Mouse (Mus musculus): ENCODE results near the gene Hoxd4. TPM values are rescaled to one million over a fixed set of nuclear protein-coding genes. Genes with fewer than 3 reads are reported as not detected.

Hoxd4 gene
- polyA plus RNA-seq, 1 experiment from 2014 or later: 0.82 TPM

DNA sequence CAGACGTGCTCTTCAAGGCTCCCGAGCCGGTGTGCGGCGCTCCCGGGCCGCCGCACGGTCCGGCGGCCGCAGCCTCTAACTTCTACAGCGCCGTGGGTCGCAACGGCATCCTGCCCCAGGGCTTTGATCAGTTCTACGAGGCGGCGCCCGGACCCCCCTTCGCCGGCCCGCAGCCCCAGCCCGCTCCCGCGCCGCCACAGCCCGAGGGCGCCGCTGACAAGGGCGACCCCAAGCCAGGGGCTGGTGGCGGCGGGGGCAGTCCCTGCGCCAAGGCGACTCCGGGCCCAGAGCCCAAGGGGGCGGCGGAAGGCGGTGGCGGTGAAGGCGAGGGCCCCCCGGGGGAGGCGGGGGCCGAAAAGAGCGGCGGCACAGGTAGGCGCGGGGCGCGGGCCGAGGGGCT lies 28.9 kb upstream of the Hoxd4 start:
- DNase-seq (ENCODE audit: low spot score) (no peak), ATAC-seq (ENCODE audit: low read depth) (no peak)
- no peaks in the 10 kb centered on the region for H3K36me3 ChIP-seq (ENCODE audit: control insufficient read depth, insufficient read depth, low read length)
- peak overlapping the region; percentile 46 for H3K4me2 ChIP-seq (ENCODE audit: low read depth, low read length)
- peaks cover 99% of the 10 kb centered on the region for H3K27me3 ChIP-seq (replicated peaks; ENCODE audit: control insufficient read depth, insufficient read depth, low read length)
- peak overlapping the region; percentile 28 for H3K4me3 ChIP-seq (ENCODE audit: low read depth, low read length)
- no peaks in the 10 kb centered on the region for H3K9me3 ChIP-seq (ENCODE audit: control insufficient read depth, low read length)
- 1% methylated on average over 25 of the region's 51 CpGs for WGBS
- no peak overlapping the region for H3K9ac ChIP-seq (ENCODE audit: low read depth, low read length)
- 0 out of 2 replicates have a peak, but pooled peaks cover 4% of the 10 kb centered on the region for H3K4me1 ChIP-seq (ENCODE audit: control insufficient read depth, insufficient read depth, low read length)
- H3K27ac ChIP-seq (replicated peaks; ENCODE audit: low read depth, low read length): no peak overlapping the region

DNA sequence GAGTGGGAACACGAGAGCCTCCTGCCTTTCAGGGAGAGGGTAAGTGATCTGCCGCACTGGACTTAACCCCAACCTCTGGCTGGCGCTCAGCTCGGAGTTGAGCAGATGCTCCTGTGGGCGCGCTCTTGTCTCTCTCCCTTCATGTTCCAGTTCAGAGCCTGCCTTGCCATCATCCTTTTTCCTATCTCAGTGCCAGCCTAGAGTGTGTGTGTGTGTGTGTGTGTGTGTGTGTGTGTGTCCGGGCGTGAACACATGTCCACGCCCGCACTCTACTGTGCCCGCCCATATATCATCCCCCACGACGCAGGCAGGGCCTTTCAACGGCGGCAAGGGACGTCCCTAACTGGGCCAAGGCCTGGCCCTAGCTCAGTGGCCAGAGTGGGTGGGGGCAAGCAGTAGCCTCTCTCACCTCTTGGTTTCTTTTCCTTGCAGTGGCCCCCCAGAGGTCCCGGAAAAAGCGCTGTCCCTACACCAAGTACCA lies 28.2 kb upstream of the Hoxd4 start:
- ATAC-seq (ENCODE audit: low read depth): no peak
- Histone ChIP-seq H3K27me3 (replicated peaks; ENCODE audit: control insufficient read depth, insufficient read depth, low read length) (peaks cover 99% of the 10 kb centered on the region), H3K27ac (replicated peaks; ENCODE audit: low read depth, low read length) (no peak overlapping the region), H3K9ac (ENCODE audit: low read depth, low read length) (no peak overlapping the region), H3K4me1 (ENCODE audit: control insufficient read depth, insufficient read depth, low read length) (0 out of 2 replicates have a peak, but pooled peaks cover 4% of the 10 kb centered on the region), H3K4me2 (ENCODE audit: low read depth, low read length) (no peak overlapping the region), H3K4me3 (ENCODE audit: low read depth, low read length) (no peak overlapping the region), H3K36me3 (ENCODE audit: control insufficient read depth, insufficient read depth, low read length) (no peaks in the 10 kb centered on the region), H3K9me3 (ENCODE audit: control insufficient read depth, low read length) (no peaks in the 10 kb centered on the region)
- 2% methylated on average over 18 of the region's 18 CpGs for WGBS
- no peak for DNase-seq (ENCODE audit: low spot score)

DNA sequence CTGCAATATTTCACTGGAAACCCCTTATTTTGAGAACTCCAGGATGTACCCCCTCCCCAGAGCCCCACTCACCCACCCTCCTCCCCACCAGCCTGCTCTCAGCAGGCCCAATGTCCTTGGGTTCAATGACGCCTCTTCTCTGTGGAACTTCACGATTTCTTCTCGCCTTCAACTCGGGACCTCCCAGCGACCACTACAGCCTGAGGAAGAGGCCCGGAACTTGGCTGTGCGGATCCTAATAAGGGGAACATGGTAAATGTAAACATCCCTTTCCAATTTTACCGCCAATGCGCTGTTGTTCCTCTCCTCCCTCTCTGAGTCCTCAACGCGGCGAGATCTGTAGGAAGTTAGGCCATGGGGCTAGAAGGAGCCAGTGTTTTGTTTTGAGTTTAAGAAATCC lies 27.6 kb upstream of the Hoxd4 start:
- peaks cover 99% of the 10 kb centered on the region for H3K27me3 ChIP-seq (replicated peaks; ENCODE audit: control insufficient read depth, insufficient read depth, low read length)
- ATAC-seq (ENCODE audit: low read depth): no peak
- WGBS: 1% methylated on average over 12 of the region's 12 CpGs

DNA sequence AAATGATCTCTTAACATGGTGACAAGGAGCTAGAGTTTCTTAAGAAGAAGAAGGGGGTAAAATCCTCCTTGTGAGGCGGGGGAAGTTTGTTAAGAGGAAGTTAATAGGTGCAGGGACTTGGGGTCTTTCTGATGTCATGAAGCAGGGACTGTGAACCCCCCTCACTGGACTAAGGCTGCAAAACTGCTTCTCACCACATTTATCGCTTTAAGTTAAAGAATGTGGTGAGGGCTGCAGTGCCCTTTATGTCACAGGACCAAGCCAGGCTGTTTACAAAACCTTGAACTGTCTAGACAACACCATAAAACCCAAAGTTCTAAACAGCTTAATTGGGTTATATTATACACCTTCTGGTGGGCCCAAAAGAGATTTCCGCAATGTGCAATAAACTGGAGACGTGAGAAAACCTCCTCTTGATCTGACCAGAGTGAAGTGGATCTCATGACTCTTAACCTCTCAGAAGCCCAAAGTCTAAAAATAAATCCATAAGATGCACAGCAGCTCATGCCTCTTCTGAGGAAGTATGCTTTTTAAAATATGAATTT lies 26.6 kb upstream of the Hoxd4 start:
- Histone ChIP-seq H3K27me3 (replicated peaks; ENCODE audit: control insufficient read depth, insufficient read depth, low read length) (peaks cover 99% of the 10 kb centered on the region), H3K4me1 (ENCODE audit: control insufficient read depth, insufficient read depth, low read length) (0 out of 2 replicates have a peak, but pooled peaks cover 4% of the 10 kb centered on the region), H3K36me3 (ENCODE audit: control insufficient read depth, insufficient read depth, low read length) (no peaks in the 10 kb centered on the region), H3K4me2 (ENCODE audit: low read depth, low read length) (no peak overlapping the region), H3K4me3 (ENCODE audit: low read depth, low read length) (no peak overlapping the region), H3K9ac (ENCODE audit: low read depth, low read length) (no peak overlapping the region), H3K9me3 (ENCODE audit: control insufficient read depth, low read length) (no peaks in the 10 kb centered on the region), H3K27ac (replicated peaks; ENCODE audit: low read depth, low read length) (no peak overlapping the region)
- ATAC-seq (ENCODE audit: low read depth) (no peak), DNase-seq (ENCODE audit: low spot score) (no peak)
- WGBS: 8% methylated on average over 4 of the region's 4 CpGs

More for the DNA sequence above, 27.6 kb upstream of the Hoxd4 start:
- no peak overlapping the region for H3K4me2 ChIP-seq (ENCODE audit: low read depth, low read length)
- DNase-seq (ENCODE audit: low spot score): no peak
- no peak overlapping the region for H3K9ac ChIP-seq (ENCODE audit: low read depth, low read length)
- H3K4me3 ChIP-seq (ENCODE audit: low read depth, low read length): no peak overlapping the region
- 0 out of 2 replicates have a peak, but pooled peaks cover 4% of the 10 kb centered on the region for H3K4me1 ChIP-seq (ENCODE audit: control insufficient read depth, insufficient read depth, low read length)
- H3K9me3 ChIP-seq (ENCODE audit: control insufficient read depth, low read length): no peaks in the 10 kb centered on the region
- H3K36me3 ChIP-seq (ENCODE audit: control insufficient read depth, insufficient read depth, low read length): no peaks in the 10 kb centered on the region
- H3K27ac ChIP-seq (replicated peaks; ENCODE audit: low read depth, low read length): no peak overlapping the region

DNA sequence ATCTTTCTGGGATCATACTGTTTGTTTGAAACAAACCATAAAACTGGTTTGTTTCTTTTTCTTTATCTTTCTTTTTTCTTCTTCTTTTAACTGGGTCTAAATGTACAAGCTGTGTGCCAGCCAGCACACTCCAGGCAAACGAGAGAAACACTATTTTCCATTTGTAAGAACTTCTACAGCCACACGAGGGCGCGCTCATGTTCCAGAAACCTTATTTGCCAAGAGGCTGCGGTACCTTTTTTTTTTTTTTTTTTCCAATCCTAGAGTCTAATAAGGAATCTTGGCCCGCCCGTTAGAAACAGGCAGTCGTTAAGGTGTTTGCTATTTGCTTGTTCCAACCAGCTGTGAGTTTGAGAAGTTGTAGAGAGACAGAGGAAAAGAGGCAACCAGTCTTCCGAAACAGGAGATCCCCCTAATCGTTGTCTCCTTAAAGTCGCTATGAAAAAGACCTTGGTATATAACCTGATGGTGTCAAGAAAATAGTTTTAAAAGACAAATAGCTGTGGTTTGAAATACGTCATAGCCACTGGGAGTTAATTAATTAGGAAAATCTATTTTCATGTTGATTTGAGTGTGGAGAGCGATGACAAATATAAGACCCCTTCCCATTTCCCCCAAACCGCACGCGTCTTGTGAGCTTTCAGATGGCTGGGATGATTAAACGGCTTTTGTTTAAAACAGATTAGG lies 25.3 kb upstream of the Hoxd4 start:
- Histone ChIP-seq H3K36me3 (ENCODE audit: control insufficient read depth, insufficient read depth, low read length) (no peaks in the 10 kb centered on the region), H3K4me1 (ENCODE audit: control insufficient read depth, insufficient read depth, low read length) (0 out of 2 replicates have a peak, but pooled peaks cover 4% of the 10 kb centered on the region), H3K4me2 (ENCODE audit: low read depth, low read length) (no peak overlapping the region), H3K9me3 (ENCODE audit: control insufficient read depth, low read length) (no peaks in the 10 kb centered on the region), H3K9ac (ENCODE audit: low read depth, low read length) (no peak overlapping the region), H3K4me3 (ENCODE audit: low read depth, low read length) (no peak overlapping the region), H3K27me3 (replicated peaks; ENCODE audit: control insufficient read depth, insufficient read depth, low read length) (peaks cover 97% of the 10 kb centered on the region), H3K27ac (replicated peaks; ENCODE audit: low read depth, low read length) (no peak overlapping the region)
- ATAC-seq (ENCODE audit: low read depth): no peak
- 5% methylated on average over 17 of the region's 17 CpGs for WGBS
- peak; percentile 89 for DNase-seq (ENCODE audit: low spot score)

DNA sequence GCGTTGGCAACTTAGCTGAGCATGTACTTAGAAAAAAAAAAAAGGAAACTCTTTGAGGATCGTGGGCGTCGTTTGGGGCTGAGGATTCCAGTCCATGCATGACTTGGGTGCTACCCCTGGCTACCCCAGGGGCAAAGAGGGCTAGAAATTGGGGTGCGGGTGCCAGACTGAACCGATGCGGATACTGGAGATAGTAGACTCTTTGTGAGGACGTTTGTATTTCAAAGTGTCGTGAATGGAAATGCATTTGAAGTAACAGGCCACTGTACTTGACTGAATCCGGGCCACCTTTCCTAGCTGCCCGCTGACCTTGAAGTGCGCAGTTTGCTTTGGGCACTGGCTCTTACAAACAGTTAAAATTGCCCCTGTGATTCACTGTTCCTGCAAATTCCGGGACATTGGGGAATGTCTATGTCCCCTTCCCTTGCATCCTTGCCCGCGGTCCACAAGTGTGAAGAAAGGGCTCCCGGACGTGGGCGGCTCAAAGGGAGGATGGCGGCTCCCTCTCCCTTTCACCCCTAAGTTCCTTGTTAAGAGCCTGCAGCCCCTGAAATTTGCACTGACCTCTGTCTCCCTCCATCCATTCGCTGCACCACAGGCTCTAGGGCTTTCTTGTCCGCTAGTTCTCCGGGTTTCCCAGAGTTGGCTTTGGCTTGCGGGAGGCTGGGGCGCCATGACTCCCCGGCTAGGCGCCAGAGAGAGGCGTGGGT lies 24.6 kb upstream of the Hoxd4 start:
- no peak overlapping the region for H3K4me3 ChIP-seq (ENCODE audit: low read depth, low read length)
- H3K4me2 ChIP-seq (ENCODE audit: low read depth, low read length): no peak overlapping the region

DNA sequence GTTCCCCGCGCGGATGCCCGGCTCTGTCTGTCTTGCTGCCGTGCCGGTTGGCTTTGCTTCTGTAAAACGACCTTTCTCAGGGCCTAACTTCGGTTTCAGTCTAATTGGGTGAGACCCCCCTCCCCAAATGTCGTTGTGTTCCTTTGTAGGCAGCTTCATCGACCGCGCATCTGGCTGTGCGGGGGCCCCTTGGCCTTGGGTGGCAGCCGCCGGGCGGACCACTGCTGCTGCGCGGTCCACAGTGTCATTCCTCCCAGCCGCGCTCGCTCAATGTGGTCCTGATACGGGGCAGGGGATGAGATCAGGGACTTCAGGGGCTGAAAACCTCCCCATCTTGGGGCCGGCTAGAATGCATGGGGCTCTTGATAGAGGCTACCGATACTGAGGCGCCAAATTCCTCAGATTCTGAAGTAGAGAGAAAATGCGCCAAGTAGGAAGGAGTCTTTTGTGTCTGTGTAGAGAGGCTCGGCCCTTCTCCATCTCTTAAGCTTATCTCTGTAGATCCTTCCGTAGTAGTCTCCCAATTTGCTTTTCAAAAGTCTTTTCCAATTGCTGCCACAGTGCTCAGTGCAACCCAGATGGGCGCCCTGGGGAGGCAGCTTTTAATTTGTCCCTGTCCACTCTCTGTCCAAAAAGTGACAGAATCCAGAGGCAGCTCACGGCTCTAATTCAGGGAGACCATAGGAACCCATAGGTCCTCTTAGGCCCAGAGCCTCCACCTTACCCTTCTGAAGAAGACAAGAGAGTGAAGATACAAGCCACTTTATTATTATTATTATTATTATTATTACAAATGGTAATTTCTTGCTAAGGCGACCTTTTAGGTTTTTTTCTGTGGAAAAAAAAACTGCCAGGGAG lies 23.8 kb upstream of the Hoxd4 start:
- ATAC-seq (ENCODE audit: low read depth) (no peak), DNase-seq (ENCODE audit: low spot score) (no peak)
- Histone ChIP-seq H3K9ac (ENCODE audit: low read depth, low read length) (no peak overlapping the region), H3K4me1 (ENCODE audit: control insufficient read depth, insufficient read depth, low read length) (0 out of 2 replicates have a peak, but pooled peaks cover 1% of the 10 kb centered on the region), H3K4me2 (ENCODE audit: low read depth, low read length) (no peak overlapping the region), H3K36me3 (ENCODE audit: control insufficient read depth, insufficient read depth, low read length) (no peaks in the 10 kb centered on the region), H3K9me3 (ENCODE audit: control insufficient read depth, low read length) (no peaks in the 10 kb centered on the region), H3K4me3 (ENCODE audit: low read depth, low read length) (no peak overlapping the region), H3K27me3 (replicated peaks; ENCODE audit: control insufficient read depth, insufficient read depth, low read length) (peaks cover 97% of the 10 kb centered on the region), H3K27ac (replicated peaks; ENCODE audit: low read depth, low read length) (no peak overlapping the region)
- whole genome bisulfite sequencing: 1% methylated on average over 31 of the region's 31 CpGs

More for the DNA sequence above, 24.6 kb upstream of the Hoxd4 start:
- H3K36me3 ChIP-seq (ENCODE audit: control insufficient read depth, insufficient read depth, low read length): no peaks in the 10 kb centered on the region
- DNase-seq (ENCODE audit: low spot score) (no peak), ATAC-seq (ENCODE audit: low read depth) (no peak)
- no peaks in the 10 kb centered on the region for H3K9me3 ChIP-seq (ENCODE audit: control insufficient read depth, low read length)
- H3K9ac ChIP-seq (ENCODE audit: low read depth, low read length): no peak overlapping the region
- 1% methylated on average over 27 of the region's 27 CpGs for WGBS
- peaks cover 97% of the 10 kb centered on the region for H3K27me3 ChIP-seq (replicated peaks; ENCODE audit: control insufficient read depth, insufficient read depth, low read length)
- H3K4me1 ChIP-seq (ENCODE audit: control insufficient read depth, insufficient read depth, low read length): 0 out of 2 replicates have a peak, but pooled peaks cover 4% of the 10 kb centered on the region
- H3K27ac ChIP-seq (replicated peaks; ENCODE audit: low read depth, low read length): no peak overlapping the region

Data from embryonic facial prominence, embryonic 14.5 days (tissue).